Mouse (Mus musculus): ENCODE results near the gene Sdcbp2.
"Not testable (repeated sequence)": the region's sequence is repeated elsewhere in the genome, so short reads cannot be mapped to it uniquely, and the experiment has no call there.

Gene Sdcbp2

DNA sequence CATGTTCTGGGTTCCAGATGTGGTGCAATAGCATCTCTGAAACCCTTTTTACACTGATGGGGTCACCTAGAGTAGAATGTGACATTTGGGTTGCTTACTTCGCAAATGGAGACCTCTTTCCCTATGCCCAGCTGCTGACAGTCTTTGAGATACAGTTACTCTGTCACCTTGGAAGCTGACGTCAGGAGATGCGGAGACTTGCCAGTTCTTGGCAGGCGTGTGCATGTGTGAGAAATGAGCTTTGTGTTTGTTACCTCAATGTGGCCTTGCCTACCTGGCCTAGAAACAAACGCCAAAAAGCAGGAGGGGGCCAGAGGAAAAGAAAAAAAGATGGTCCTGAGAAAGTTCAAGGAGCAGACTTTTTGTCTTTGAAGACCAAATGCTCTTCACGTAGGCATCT is 5.6 kb upstream of the Sdcbp2 start:
- DNase-seq (ENCODE audit: low spot score in 2 of 2), result no peak

GRCm38 (mm10) chr2:151569452-151569851 is 3.0 kb upstream of the Sdcbp2 start:
- no peak for DNase-seq (ENCODE audit: low spot score in 2 of 2)

- DNase-seq (ENCODE audit: low spot score in 2 of 2), result no peak
These were observed 1.2 kb downstream of the Sdcbp2 start for GRCm38 (mm10) chr2:151573667-151574066.

- peak in 1 of 2 experiments; percentile 52 for DNase-seq (ENCODE audit: low spot score in 2 of 2)
These were observed 2.2 kb downstream of the Sdcbp2 start for GRCm38 (mm10) chr2:151574607-151575006.

DNA sequence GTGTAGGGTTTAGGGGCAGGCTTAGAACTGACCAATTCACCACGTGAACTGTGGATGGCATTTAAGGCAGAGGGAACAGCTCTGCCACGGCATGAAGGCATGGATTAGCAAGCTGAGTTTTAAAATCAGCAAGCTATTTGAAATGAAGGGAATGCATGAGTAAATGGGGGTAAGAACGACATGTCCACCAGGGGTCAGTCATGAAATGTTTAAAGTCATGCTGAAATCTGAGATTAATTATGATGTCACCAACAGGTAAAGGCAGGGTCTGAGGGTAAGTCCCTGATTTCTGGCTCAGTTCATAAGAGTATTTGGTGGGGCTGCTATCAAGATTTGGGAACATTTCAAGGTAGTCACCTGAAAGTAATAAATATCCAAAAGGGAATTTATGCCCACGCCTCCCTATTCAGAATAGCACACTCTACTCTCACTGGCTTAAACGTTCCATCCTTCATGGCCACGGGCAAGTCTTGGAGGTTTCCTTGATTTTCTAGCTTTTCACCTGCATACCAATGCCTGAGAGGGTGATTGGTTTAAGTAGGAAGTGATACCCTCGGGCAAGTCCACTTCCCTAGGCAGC is 2.8 kb downstream of the Sdcbp2 start:
- no peak for DNase-seq (ENCODE audit: low spot score in 2 of 2)

GRCm38 (mm10) chr2:151575699-151576389 is 3.4 kb downstream of the Sdcbp2 start:
- DNase-seq (ENCODE audit: low spot score in 2 of 2), result peak; percentile 81 to 86

DNA sequence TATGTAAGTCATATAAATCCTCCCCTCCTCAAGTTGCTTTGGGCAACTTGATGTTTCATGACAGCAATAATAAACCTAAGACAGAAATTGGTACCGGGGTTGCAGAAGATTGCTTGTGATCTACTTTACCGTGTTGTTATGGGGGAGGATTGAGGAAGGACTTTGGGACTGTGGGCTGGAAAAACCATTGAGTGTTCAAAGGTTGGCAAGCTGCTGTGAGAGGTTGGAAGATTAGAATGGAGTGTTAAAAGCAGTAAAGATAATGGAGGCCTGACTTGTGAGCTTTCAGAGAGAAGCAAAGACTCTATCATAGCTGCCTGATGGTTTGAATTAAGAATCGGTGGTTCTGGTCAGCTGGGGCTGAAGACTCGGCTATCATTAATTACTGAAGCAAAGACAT is 6.8 kb downstream of the Sdcbp2 start:
- DNase-seq (ENCODE audit: low spot score in 2 of 2), result no peak

DNA sequence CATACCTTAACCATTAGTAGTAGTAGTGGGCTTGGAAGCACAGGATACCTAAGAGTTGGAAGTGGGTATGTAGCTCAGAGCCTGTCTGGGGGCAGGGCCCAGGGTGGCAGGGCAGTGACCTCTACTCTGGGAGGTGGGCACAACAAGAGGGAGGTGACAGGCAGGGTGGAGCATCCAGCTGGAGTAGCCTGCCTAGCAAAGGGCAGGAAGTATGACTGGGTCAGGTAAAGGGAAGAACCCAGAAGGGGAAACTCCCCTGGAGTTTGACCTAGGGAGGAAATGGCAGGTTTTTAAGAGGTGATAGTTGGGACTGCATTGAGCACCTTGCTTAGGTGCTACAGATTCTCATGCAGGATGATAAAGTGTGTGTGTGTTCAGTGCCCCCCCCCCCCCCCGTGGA is 8.5 kb downstream of the Sdcbp2 start:
- DNase-seq (ENCODE audit: low spot score in 2 of 2), result no peak

- no peak for DNase-seq (ENCODE audit: low spot score in 2 of 2)
These were observed 13.5 kb downstream of the Sdcbp2 start for GRCm38 (mm10) chr2:151585934-151586333.

- no peak for DNase-seq (ENCODE audit: low spot score in 2 of 2)
These were observed 14.4 kb downstream of the Sdcbp2 start for GRCm38 (mm10) chr2:151586807-151587206.

DNA sequence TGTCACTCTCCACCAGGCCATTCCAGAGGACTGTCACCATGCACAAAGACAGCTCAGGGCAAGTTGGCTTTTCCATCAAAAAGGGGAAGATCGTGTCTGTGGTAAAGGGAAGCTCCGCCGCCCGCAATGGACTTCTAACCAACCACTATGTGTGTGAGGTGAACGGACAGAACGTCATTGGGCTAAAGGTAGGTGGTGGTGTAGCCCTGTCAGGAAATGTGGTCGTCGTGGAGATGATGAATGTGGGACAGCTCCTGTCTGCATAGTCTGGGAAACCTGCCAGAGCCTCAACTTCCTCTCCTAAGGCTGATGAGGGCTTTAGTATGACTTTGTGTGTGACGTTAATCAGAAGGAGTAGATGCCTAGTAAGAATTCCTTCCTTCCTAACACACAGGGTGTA is 14.9 kb downstream of the Sdcbp2 start:
- no peak for DNase-seq (ENCODE audit: low spot score in 2 of 2)

- no peak for DNase-seq (ENCODE audit: low spot score in 2 of 2)
These were observed 25.6 kb downstream of the Sdcbp2 start for GRCm38 (mm10) chr2:151598068-151598467.

- DNase-seq (ENCODE audit: low spot score in 2 of 2), result no peak
These were observed 29.7 kb downstream of the Sdcbp2 start for GRCm38 (mm10) chr2:151602106-151602505.

- no peak for DNase-seq (ENCODE audit: low spot score in 2 of 2)
These were observed 31.2 kb downstream of the Sdcbp2 start for GRCm38 (mm10) chr2:151603630-151604029.

DNA sequence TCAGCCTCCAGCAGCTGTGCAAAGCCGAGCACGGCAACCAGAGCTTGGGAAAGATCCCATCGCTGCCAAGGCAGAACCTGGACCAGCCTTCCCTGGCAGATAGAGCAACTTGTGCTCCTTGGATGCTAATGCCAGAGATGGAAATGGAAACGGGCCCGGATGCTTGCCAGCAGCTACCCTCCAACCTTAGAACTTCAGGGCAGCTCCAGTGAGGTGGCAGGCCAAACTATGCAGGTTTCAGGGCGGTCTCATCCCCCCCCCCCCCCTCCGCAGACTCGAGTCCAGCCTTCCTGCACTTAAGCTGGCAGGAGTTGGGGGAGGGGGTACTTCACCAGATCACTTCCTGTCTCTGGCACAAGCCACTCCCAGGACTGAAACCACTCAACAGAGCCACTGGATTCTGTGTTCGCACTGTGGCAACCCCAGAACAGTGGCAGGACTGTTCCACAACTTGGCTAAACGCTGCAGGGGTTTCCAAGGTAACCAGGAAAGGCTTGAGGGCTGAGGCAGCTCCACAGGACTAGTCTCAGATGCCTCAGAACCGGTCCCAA is 33.1 kb downstream of the Sdcbp2 start:
- peak; percentile 43 to 59 for DNase-seq (ENCODE audit: low spot score in 2 of 2)

GRCm38 (mm10) chr2:151608435-151608834 is 36.0 kb downstream of the Sdcbp2 start:
- DNase-seq (ENCODE audit: low spot score in 2 of 2), result no peak

DNA sequence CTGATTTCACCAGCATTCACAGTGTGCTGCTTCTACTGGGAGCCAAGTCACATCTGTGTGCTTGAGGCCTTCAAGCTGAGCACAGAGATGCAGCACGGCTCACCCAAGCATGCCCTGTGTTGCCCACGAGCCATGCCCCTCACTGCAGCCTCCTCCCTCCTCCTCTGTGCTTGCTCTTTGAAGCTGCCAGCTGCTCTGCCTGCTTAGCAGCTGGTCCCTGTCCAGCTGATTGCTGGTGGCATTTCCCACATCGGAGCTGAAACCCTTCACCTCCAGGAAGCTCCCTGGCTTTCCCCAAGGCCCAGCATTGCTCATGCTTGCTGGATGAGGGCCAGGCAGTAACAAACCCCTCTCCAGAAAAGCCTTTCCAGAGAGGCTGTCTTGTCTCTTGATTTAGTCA is 37.6 kb downstream of the Sdcbp2 start:
- DNase-seq (ENCODE audit: low spot score in 2 of 2), result no peak

- DNase-seq (ENCODE audit: low spot score in 2 of 2), result not testable (repeated sequence)
These were observed 43.4 kb downstream of the Sdcbp2 start for GRCm38 (mm10) chr2:151615779-151616178.

DNA sequence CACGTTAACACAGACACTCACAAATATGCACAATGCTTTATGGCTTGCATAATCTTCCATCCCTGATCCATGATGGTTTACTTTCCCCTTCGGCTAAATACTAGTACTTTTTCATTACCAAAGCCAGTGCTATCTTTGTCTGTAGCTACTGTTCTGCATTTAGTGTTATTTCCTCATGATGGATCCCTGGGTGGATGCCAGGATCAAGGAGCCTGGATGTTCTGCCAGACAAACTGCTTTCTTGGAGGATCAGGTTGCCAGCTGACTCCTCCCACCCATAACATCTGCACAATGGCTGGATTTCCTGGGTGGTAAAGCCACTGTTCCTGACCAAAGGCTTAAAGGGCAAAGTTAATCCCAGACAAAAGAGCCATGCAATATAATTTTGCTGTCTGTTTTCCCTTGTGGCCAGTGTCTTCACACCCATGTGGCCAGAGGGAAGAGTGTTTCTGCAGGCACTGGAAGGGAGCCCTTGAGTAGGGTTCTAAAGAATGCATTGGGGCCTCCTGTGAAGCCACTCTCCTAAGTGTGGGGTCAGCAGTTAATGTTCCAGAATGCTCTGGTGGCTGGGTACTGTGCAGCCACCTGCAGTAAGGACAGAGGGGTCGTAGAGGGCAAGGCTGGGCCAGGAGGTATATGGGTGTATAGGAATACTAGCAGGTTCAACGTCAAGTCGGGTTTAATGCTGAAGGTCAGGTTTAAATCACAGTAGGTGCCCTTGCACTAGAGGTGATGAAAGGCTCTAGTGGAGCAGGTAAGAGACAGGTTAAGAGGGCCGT is 44.3 kb downstream of the Sdcbp2 start:
- DNase-seq (ENCODE audit: low spot score in 2 of 2), result no peak

- DNase-seq (ENCODE audit: low spot score in 2 of 2), result peak; percentile 2 to 4
These were observed 51.4 kb downstream of the Sdcbp2 start for GRCm38 (mm10) chr2:151623776-151624175.

- no peak for DNase-seq (ENCODE audit: low spot score in 2 of 2)
These were observed 53.9 kb downstream of the Sdcbp2 start for GRCm38 (mm10) chr2:151626296-151626695.

DNA sequence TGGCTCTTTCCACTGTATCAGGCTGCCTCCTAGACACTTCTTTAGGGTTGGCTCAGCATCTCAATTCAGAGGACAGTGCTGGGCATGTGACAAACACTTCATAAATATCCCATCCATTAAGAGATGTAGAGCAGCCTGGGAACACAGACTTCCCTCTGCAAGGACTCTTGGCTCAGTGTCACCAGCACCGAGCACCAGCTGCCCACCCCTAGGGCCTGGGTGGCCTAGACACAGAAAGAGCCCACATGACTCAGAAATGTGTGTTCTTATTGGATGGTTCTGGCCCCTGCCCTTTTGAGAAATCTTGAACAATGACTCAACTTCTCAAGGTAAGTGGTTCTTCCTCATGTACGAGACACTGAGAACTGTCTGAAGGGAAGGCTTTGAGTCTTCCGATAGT is 55.6 kb downstream of the Sdcbp2 start:
- DNase-seq (ENCODE audit: low spot score in 2 of 2), result no peak

GRCm38 (mm10) chr2:151629310-151629709 is 56.9 kb downstream of the Sdcbp2 start:
- DNase-seq (ENCODE audit: low spot score in 2 of 2), result no peak
